9 mouse cellular contexts compared by ENCODE assay signal in genomic region chr11:102140508-102140907, GRCm38 (mm10). TPM values are rescaled to one million over a fixed set of nuclear protein-coding genes. Genes with fewer than 3 reads are reported as not detected.
DNase-seq lines count a peak whose midpoint lies in the region; ATAC-seq and TF ChIP-seq lines count a peak whose summit lies in the region.
"Had no signal": no experiment of that assay in that cellular context is flagged by ENCODE, and none has a peak within 500 bp of the region (broad histone marks: within the 10 kb centered on the region; RNA-seq: fewer than 3 reads in every experiment).

No protein-coding gene starts in this region.

- no peak overlapping the region for H3K4me2 ChIP-seq in forebrain, postnatal 0 days (ENCODE audit: low read depth)
- H3K4me2 ChIP-seq in forebrain, embryonic 16.5 days (ENCODE audit: low read length): no peak overlapping the region

- H3K9me3 ChIP-seq in forebrain, postnatal 0 days (ENCODE audit: low read length): no peaks in the 10 kb centered on the region
- H3K9me3 ChIP-seq in forebrain, embryonic 16.5 days (ENCODE audit: control insufficient read depth, low read length): no peaks in the 10 kb centered on the region

- ATAC-seq in forebrain, postnatal 0 days: no peak
- ATAC-seq in forebrain, embryonic 16.5 days: no peak

- H3K36me3 ChIP-seq in forebrain, postnatal 0 days (ENCODE audit: insufficient read depth): no peaks in the 10 kb centered on the region
- H3K36me3 ChIP-seq in forebrain, embryonic 16.5 days (ENCODE audit: control insufficient read depth, insufficient read depth): no peaks in the 10 kb centered on the region
- no peaks in the 10 kb centered on the region for H3K36me3 ChIP-seq in thymus, adult 2 months (ENCODE audit: control insufficient read depth, insufficient read depth, low read length)

- H3K27ac ChIP-seq in forebrain, postnatal 0 days (ENCODE audit: low read depth, low read length): no peak overlapping the region
- H3K27ac ChIP-seq in forebrain, embryonic 16.5 days (ENCODE audit: low read length): no peak overlapping the region
- no peak overlapping the region for H3K27ac ChIP-seq in thymus, adult 2 months (ENCODE audit: control insufficient read depth, insufficient read depth, low read length)

- peak; percentile 88 for TF ChIP-seq CTCF in forebrain, postnatal 0 days (IDR thresholded peaks at IDR 0.05; ENCODE audit: low read depth)
- TF ChIP-seq CTCF in thymus, adult 2 months (IDR thresholded peaks at IDR 0.05; ENCODE audit: borderline replicate concordance, control insufficient read depth, extremely low read depth, insufficient read depth, low read length, poor library complexity): no peak

- peaks cover 15% of the 10 kb centered on the region for H3K27me3 ChIP-seq in forebrain, postnatal 0 days (ENCODE audit: insufficient read depth, low read length)
- H3K27me3 ChIP-seq in forebrain, embryonic 16.5 days (replicated peaks; ENCODE audit: control insufficient read depth, insufficient read depth, low read length): peaks cover 25% of the 10 kb centered on the region
- peaks cover 8% of the 10 kb centered on the region for H3K27me3 ChIP-seq in thymus, adult 2 months (ENCODE audit: control insufficient read depth, insufficient read depth, low read length)

- no peaks in the 10 kb centered on the region for H3K4me1 ChIP-seq in forebrain, postnatal 0 days (ENCODE audit: insufficient read depth)
- H3K4me1 ChIP-seq in forebrain, embryonic 16.5 days (replicated peaks; ENCODE audit: control insufficient read depth, insufficient read depth, low read length): peaks cover 5% of the 10 kb centered on the region
- H3K4me1 ChIP-seq in thymus, adult 2 months (replicated peaks; ENCODE audit: control insufficient read depth, insufficient read depth, low read length): no peaks in the 10 kb centered on the region

- WGBS in forebrain, postnatal 0 days: 3% methylated on average over 5 of the region's 5 CpGs
- 2% methylated on average over 5 of the region's 5 CpGs for WGBS in forebrain, embryonic 16.5 days
- 2% methylated on average over 5 of the region's 5 CpGs for WGBS in thymus, adult 2 months

- peak; percentile 84 for DNase-seq in forebrain, postnatal 0 days
- DNase-seq in thymus, adult 2 months: peak; percentile 59
- no peak for DNase-seq in thymus, adult 18-20 months
- DNase-seq in cerebellum, postnatal 14 days: peak; percentile 81 to 82
- peak; percentile 55 to 78 for DNase-seq in kidney, adult 8-10 months
- peak; percentile 72 for DNase-seq in lung, postnatal 14 days
- peak; percentile 61 to 85 for DNase-seq in spleen, postnatal 4 days (ENCODE audit: low spot score in 2 of 2)

- H3K4me3 ChIP-seq in forebrain, postnatal 0 days (ENCODE audit: low read depth, low read length): no peak overlapping the region
- H3K4me3 ChIP-seq in forebrain, embryonic 16.5 days (replicated peaks; ENCODE audit: low read length): no peak overlapping the region
- no peak overlapping the region for H3K4me3 ChIP-seq in thymus, adult 2 months (ENCODE audit: control insufficient read depth, insufficient read depth, low read length)

- H3K9ac ChIP-seq in forebrain, postnatal 0 days: no peak overlapping the region
- H3K9ac ChIP-seq in forebrain, embryonic 16.5 days (replicated peaks; ENCODE audit: low read depth, low read length): no peak overlapping the region

- no peak for TF ChIP-seq POLR2A in thymus, adult 2 months (IDR thresholded peaks at IDR 0.05; ENCODE audit: control insufficient read depth, extremely low read depth, insufficient read depth, low read length, poor library complexity)

RNA-seq across cellular contexts. Expression of gene Nags, which starts 4.8 kb away (rescaled TPM):
- 0.14 and 0.15 TPM in 2 replicates for total RNA-seq in forebrain, postnatal 0 days (2014; rRNA removed)
- polyA plus RNA-seq in forebrain, postnatal 0 days (2015; fragmentation: Nextera tagmentation; extraction: Ambion mirVana): 0.28 and 0.35 TPM in 2 replicates
- not detected in 2 replicates for polyA plus RNA-seq in forebrain, embryonic 16.5 days (2015; fragmentation: Nextera tagmentation; extraction: Ambion mirVana)
- polyA plus RNA-seq in thymus, adult 2 months (2012; rRNA removed): 0.09 and 0.43 TPM in 2 replicates
- total RNA-seq: left cerebral cortex, postnatal 36 days had no signal

RNA-seq across cellular contexts. Expression of gene Tmem101, which starts 15.7 kb away (rescaled TPM):
- 42.1 and 44.4 TPM in 2 replicates for total RNA-seq in forebrain, postnatal 0 days (2014; rRNA removed)
- 34.1 and 38.2 TPM in 2 replicates for polyA plus RNA-seq in forebrain, postnatal 0 days (2015; fragmentation: Nextera tagmentation; extraction: Ambion mirVana)
- polyA plus RNA-seq in forebrain, embryonic 16.5 days (2015; fragmentation: Nextera tagmentation; extraction: Ambion mirVana): 43.9 and 44.7 TPM in 2 replicates
- polyA plus RNA-seq in thymus, adult 2 months (2012; rRNA removed): 26.2 and 31.3 TPM in 2 replicates

RNA-seq across cellular contexts. Expression of gene Pyy, which starts 32.9 kb away (rescaled TPM):
- total RNA-seq in forebrain, postnatal 0 days (2014; rRNA removed): not detected in 2 replicates
- polyA plus RNA-seq in forebrain, postnatal 0 days (2015; fragmentation: Nextera tagmentation; extraction: Ambion mirVana): not detected in 2 replicates
- polyA plus RNA-seq in forebrain, embryonic 16.5 days (2015; fragmentation: Nextera tagmentation; extraction: Ambion mirVana): not detected in 2 replicates
- polyA plus RNA-seq in thymus, adult 2 months (2012; rRNA removed): 51.8 and 53.2 TPM in 2 replicates
- total RNA-seq: left cerebral cortex, postnatal 36 days had no signal

RNA-seq across cellular contexts. Expression of gene Ppy, which starts 39.4 kb away (rescaled TPM):
- total RNA-seq in forebrain, postnatal 0 days (2014; rRNA removed): not detected in 2 replicates
- not detected in 2 replicates for polyA plus RNA-seq in forebrain, postnatal 0 days (2015; fragmentation: Nextera tagmentation; extraction: Ambion mirVana)
- not detected in 2 replicates for polyA plus RNA-seq in forebrain, embryonic 16.5 days (2015; fragmentation: Nextera tagmentation; extraction: Ambion mirVana)
- 11.8 TPM in 2 replicates for polyA plus RNA-seq in thymus, adult 2 months (2012; rRNA removed)
- total RNA-seq: left cerebral cortex, postnatal 36 days had no signal

RNA-seq across cellular contexts. Expression of gene Lsm12, which starts 44.6 kb away (rescaled TPM):
- total RNA-seq in forebrain, postnatal 0 days (2014; rRNA removed): 76.7 and 86.4 TPM in 2 replicates
- polyA plus RNA-seq in forebrain, postnatal 0 days (2015; fragmentation: Nextera tagmentation; extraction: Ambion mirVana): 145 and 154 TPM in 2 replicates
- polyA plus RNA-seq in forebrain, embryonic 16.5 days (2015; fragmentation: Nextera tagmentation; extraction: Ambion mirVana): 103 and 123 TPM in 2 replicates
- 36.1 and 42.2 TPM in 2 replicates for polyA plus RNA-seq in thymus, adult 2 months (2012; rRNA removed)

Comparison
In these comparisons a context has a peak if more than half of its experiments do, and no peak if none do; other contexts are left out.
1. DNase-seq: peak in forebrain, postnatal 0 days (single experiment), thymus, adult 2 months (single experiment), cerebellum, postnatal 14 days (2 of 2), kidney, adult 8-10 months (2 of 2), lung, postnatal 14 days (single experiment) and spleen, postnatal 4 days (2 of 2); none in thymus, adult 18-20 months (0 of 2).
2. RNA of gene Pyy, which starts 32.9 kb away (polyA plus RNA-seq): 51.8 to 53.2 TPM in thymus, adult 2 months; not detected in forebrain, postnatal 0 days and not detected in forebrain, embryonic 16.5 days; every median in the first group is over 10 times any median in the second.